Mouse (Mus musculus): Measurements from ENCODE around the gene Arl8a. TPM values are rescaled to one million over a fixed set of nuclear protein-coding genes. Genes with fewer than 3 reads are reported as not detected.

Gene Arl8a
- polyA plus RNA-seq, 1 experiment from 2014 or later = 40.8 TPM

- no peak for ATAC-seq (ENCODE audit: insufficient number of reproducible peaks, low FRiP score, low TSS enrichment, low read depth)
- Histone ChIP-seq H3K27me3 (ENCODE audit: control insufficient read depth, insufficient read depth, low read length) (no peaks in the 10 kb centered on the region), H3K27ac (replicated peaks; ENCODE audit: low read depth, low read length) (no peak overlapping the region), H3K4me2 (ENCODE audit: low read depth, severe bottlenecking) (no peak overlapping the region), H3K4me3 (ENCODE audit: low read depth, low read length) (no peak overlapping the region), H3K36me3 (ENCODE audit: control insufficient read depth, insufficient read depth, low read length) (no peaks in the 10 kb centered on the region), H3K9me3 (ENCODE audit: control insufficient read depth, low read length) (no peaks in the 10 kb centered on the region), H3K9ac (ENCODE audit: low read length) (no peak overlapping the region), H3K4me1 (ENCODE audit: control insufficient read depth, insufficient read depth, low read length) (no peaks in the 10 kb centered on the region; the same call in 1 of the 2 replicates)
- WGBS = 90% methylated on average over 10 of the region's 10 CpGs
- no peak for DNase-seq (ENCODE audit: low spot score)
Measured at GRCm38 (mm10) chr1:135168453-135169200, 22.0 kb downstream of the Arl8a start.

GRCm38 (mm10) chr1:135169556-135170224, 23.1 kb downstream of the Arl8a start:
- Histone ChIP-seq H3K4me2 (ENCODE audit: low read depth, severe bottlenecking) (no peak overlapping the region), H3K9ac (ENCODE audit: low read length) (no peak overlapping the region), H3K9me3 (ENCODE audit: control insufficient read depth, low read length) (no peaks in the 10 kb centered on the region), H3K4me1 (ENCODE audit: control insufficient read depth, insufficient read depth, low read length) (no peaks in the 10 kb centered on the region; the same call in 1 of the 2 replicates), H3K4me3 (ENCODE audit: low read depth, low read length) (no peak overlapping the region), H3K27ac (replicated peaks; ENCODE audit: low read depth, low read length) (no peak overlapping the region), H3K27me3 (ENCODE audit: control insufficient read depth, insufficient read depth, low read length) (no peaks in the 10 kb centered on the region), H3K36me3 (ENCODE audit: control insufficient read depth, insufficient read depth, low read length) (no peaks in the 10 kb centered on the region)
- DNase-seq (ENCODE audit: low spot score) (no peak), ATAC-seq (ENCODE audit: insufficient number of reproducible peaks, low FRiP score, low TSS enrichment, low read depth) (no peak)
- WGBS = 61% methylated on average over 12 of the region's 12 CpGs

GRCm38 (mm10) chr1:135170299-135170698, 23.7 kb downstream of the Arl8a start:
- H3K27me3 ChIP-seq (ENCODE audit: control insufficient read depth, insufficient read depth, low read length) = no peaks in the 10 kb centered on the region
- no peaks in the 10 kb centered on the region for H3K36me3 ChIP-seq (ENCODE audit: control insufficient read depth, insufficient read depth, low read length)
- H3K4me3 ChIP-seq (ENCODE audit: low read depth, low read length) = no peak overlapping the region
- DNase-seq (ENCODE audit: low spot score) (no peak), ATAC-seq (ENCODE audit: insufficient number of reproducible peaks, low FRiP score, low TSS enrichment, low read depth) (no peak)
- H3K9me3 ChIP-seq (ENCODE audit: control insufficient read depth, low read length) = no peaks in the 10 kb centered on the region
- no peak overlapping the region for H3K9ac ChIP-seq (ENCODE audit: low read length)
- H3K4me1 ChIP-seq (ENCODE audit: control insufficient read depth, insufficient read depth, low read length) = no peaks in the 10 kb centered on the region; the same call in 1 of the 2 replicates
- H3K27ac ChIP-seq (replicated peaks; ENCODE audit: low read depth, low read length) = no peak overlapping the region
- H3K4me2 ChIP-seq (ENCODE audit: low read depth, severe bottlenecking) = no peak overlapping the region
- WGBS = 65% methylated on average over 10 of the region's 10 CpGs

- Histone ChIP-seq H3K9ac (ENCODE audit: low read length) (no peak overlapping the region), H3K4me2 (ENCODE audit: low read depth, severe bottlenecking) (no peak overlapping the region), H3K4me1 (ENCODE audit: control insufficient read depth, insufficient read depth, low read length) (no peaks in the 10 kb centered on the region; the same call in 1 of the 2 replicates), H3K36me3 (ENCODE audit: control insufficient read depth, insufficient read depth, low read length) (no peaks in the 10 kb centered on the region), H3K4me3 (ENCODE audit: low read depth, low read length) (no peak overlapping the region), H3K27ac (replicated peaks; ENCODE audit: low read depth, low read length) (no peak overlapping the region), H3K27me3 (ENCODE audit: control insufficient read depth, insufficient read depth, low read length) (no peaks in the 10 kb centered on the region), H3K9me3 (ENCODE audit: control insufficient read depth, low read length) (no peaks in the 10 kb centered on the region)
- no peak for DNase-seq (ENCODE audit: low spot score)
- ATAC-seq (ENCODE audit: insufficient number of reproducible peaks, low FRiP score, low TSS enrichment, low read depth) = no peak
- WGBS = 81% methylated on average over 7 of the region's 7 CpGs
Measured at GRCm38 (mm10) chr1:135171202-135171601, 24.6 kb downstream of the Arl8a start.

- Histone ChIP-seq H3K27me3 (ENCODE audit: control insufficient read depth, insufficient read depth, low read length) (no peaks in the 10 kb centered on the region), H3K4me2 (ENCODE audit: low read depth, severe bottlenecking) (no peak overlapping the region), H3K9ac (ENCODE audit: low read length) (no peak overlapping the region), H3K9me3 (ENCODE audit: control insufficient read depth, low read length) (no peaks in the 10 kb centered on the region), H3K27ac (replicated peaks; ENCODE audit: low read depth, low read length) (no peak overlapping the region), H3K4me3 (ENCODE audit: low read depth, low read length) (no peak overlapping the region), H3K36me3 (ENCODE audit: control insufficient read depth, insufficient read depth, low read length) (no peaks in the 10 kb centered on the region), H3K4me1 (ENCODE audit: control insufficient read depth, insufficient read depth, low read length) (no peaks in the 10 kb centered on the region; the same call in 1 of the 2 replicates)
- 50% methylated on average over 6 of the region's 6 CpGs for WGBS
- peak; percentile 76 for DNase-seq (ENCODE audit: low spot score)
- ATAC-seq (ENCODE audit: insufficient number of reproducible peaks, low FRiP score, low TSS enrichment, low read depth) = 0 out of 2 replicates have a peak, but pooled peaks have one; percentile 65
Measured at GRCm38 (mm10) chr1:135171984-135172383, 25.4 kb downstream of the Arl8a start.

- no peaks in the 10 kb centered on the region; the same call in 1 of the 2 replicates for H3K4me1 ChIP-seq (ENCODE audit: control insufficient read depth, insufficient read depth, low read length)
- ATAC-seq (ENCODE audit: insufficient number of reproducible peaks, low FRiP score, low TSS enrichment, low read depth) = no peak
- no peaks in the 10 kb centered on the region for H3K27me3 ChIP-seq (ENCODE audit: control insufficient read depth, insufficient read depth, low read length)
Measured at GRCm38 (mm10) chr1:135173311-135173710, 26.7 kb downstream of the Arl8a start.

GRCm38 (mm10) chr1:135175176-135175575, 28.6 kb downstream of the Arl8a start:
- Histone ChIP-seq H3K9ac (ENCODE audit: low read length) (no peak overlapping the region), H3K27ac (replicated peaks; ENCODE audit: low read depth, low read length) (no peak overlapping the region), H3K4me1 (ENCODE audit: control insufficient read depth, insufficient read depth, low read length) (no peaks in the 10 kb centered on the region; the same call in 1 of the 2 replicates), H3K4me3 (ENCODE audit: low read depth, low read length) (no peak overlapping the region), H3K27me3 (ENCODE audit: control insufficient read depth, insufficient read depth, low read length) (no peaks in the 10 kb centered on the region), H3K36me3 (ENCODE audit: control insufficient read depth, insufficient read depth, low read length) (no peaks in the 10 kb centered on the region), H3K4me2 (ENCODE audit: low read depth, severe bottlenecking) (no peak overlapping the region), H3K9me3 (ENCODE audit: control insufficient read depth, low read length) (no peaks in the 10 kb centered on the region; the same call in 1 of the 2 replicates)
- 81% methylated on average over 3 of the region's 3 CpGs for WGBS
- DNase-seq (ENCODE audit: low spot score) (no peak), ATAC-seq (ENCODE audit: insufficient number of reproducible peaks, low FRiP score, low TSS enrichment, low read depth) (no peak)

More at GRCm38 (mm10) chr1:135173311-135173710, 26.7 kb downstream of the Arl8a start:
- Histone ChIP-seq H3K9ac (ENCODE audit: low read length) (no peak overlapping the region), H3K4me3 (ENCODE audit: low read depth, low read length) (no peak overlapping the region), H3K27ac (replicated peaks; ENCODE audit: low read depth, low read length) (no peak overlapping the region), H3K9me3 (ENCODE audit: control insufficient read depth, low read length) (no peaks in the 10 kb centered on the region; the same call in 1 of the 2 replicates), H3K36me3 (ENCODE audit: control insufficient read depth, insufficient read depth, low read length) (no peaks in the 10 kb centered on the region), H3K4me2 (ENCODE audit: low read depth, severe bottlenecking) (no peak overlapping the region)
- WGBS = 91% methylated on average over 6 of the region's 6 CpGs
- no peak for DNase-seq (ENCODE audit: low spot score)

- H3K9ac ChIP-seq (ENCODE audit: low read length) = no peak overlapping the region
- H3K4me2 ChIP-seq (ENCODE audit: low read depth, severe bottlenecking) = no peak overlapping the region
- H3K36me3 ChIP-seq (ENCODE audit: control insufficient read depth, insufficient read depth, low read length) = no peaks in the 10 kb centered on the region
- H3K4me1 ChIP-seq (ENCODE audit: control insufficient read depth, insufficient read depth, low read length) = no peaks in the 10 kb centered on the region
- H3K9me3 ChIP-seq (ENCODE audit: control insufficient read depth, low read length) = no peaks in the 10 kb centered on the region; the same call in 1 of the 2 replicates
- H3K4me3 ChIP-seq (ENCODE audit: low read depth, low read length) = no peak overlapping the region
- no peak for DNase-seq (ENCODE audit: low spot score)
- no peaks in the 10 kb centered on the region for H3K27me3 ChIP-seq (ENCODE audit: control insufficient read depth, insufficient read depth, low read length)
- H3K27ac ChIP-seq (replicated peaks; ENCODE audit: low read depth, low read length) = no peak overlapping the region
- no peak for ATAC-seq (ENCODE audit: insufficient number of reproducible peaks, low FRiP score, low TSS enrichment, low read depth)
- WGBS = 89% methylated on average over 3 of the region's 3 CpGs
Measured at GRCm38 (mm10) chr1:135177724-135178123, 31.1 kb downstream of the Arl8a start.
